Mouse (Mus musculus) lung, postnatal 25 days (tissue): ENCODE results near the gene Dcaf8.
A peak's percentile ranks its signal among the peaks of the same experiment; 100 is the strongest.
"Not testable (repeated sequence)": the region's sequence is repeated elsewhere in the genome, so short reads cannot be mapped to it uniquely, and the experiment has no call there.

ENCODE experiments used
- DNase-seq: peaks from one replicate; pipeline ENCODE4 v3.0.0; 2022; ENCODE audit warnings: low spot score

Gene Dcaf8

DNA sequence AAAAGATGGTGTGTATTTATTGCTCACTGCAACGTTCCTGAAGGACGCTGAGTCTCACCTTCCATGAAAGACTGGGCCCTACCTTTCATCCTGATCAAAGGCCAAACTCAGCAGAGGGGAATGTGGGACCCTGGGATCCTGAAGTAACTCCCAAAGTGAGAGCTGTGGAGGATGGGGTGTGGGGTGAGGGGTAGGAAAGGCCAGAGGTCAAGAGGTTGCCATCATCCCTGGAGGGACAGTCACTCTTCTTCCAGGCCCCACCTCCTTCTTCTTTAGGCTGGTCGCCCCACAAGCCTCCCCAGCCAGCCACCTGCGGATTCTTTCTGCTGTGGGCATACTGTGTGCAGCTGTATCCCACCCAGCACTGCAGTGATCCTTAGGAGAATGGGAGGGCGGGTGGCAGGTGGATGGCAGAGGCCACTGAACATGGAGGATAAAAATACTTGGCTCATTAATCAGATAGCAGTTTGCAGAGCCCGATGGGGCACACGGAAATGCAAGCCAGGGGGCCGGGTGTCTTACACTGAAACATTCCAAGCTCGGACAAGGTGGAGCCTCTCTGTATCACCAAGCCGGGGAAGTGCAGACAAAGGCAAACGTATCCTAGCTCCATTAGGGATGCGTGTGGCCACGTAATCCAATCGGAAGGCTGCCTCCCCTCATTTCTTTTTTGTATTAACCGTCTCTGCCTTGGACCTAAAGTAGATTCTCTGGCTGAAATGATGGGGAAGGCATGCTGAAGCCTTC is 70.5 kb downstream of the Dcaf8 start:
- no peak for DNase-seq

DNA sequence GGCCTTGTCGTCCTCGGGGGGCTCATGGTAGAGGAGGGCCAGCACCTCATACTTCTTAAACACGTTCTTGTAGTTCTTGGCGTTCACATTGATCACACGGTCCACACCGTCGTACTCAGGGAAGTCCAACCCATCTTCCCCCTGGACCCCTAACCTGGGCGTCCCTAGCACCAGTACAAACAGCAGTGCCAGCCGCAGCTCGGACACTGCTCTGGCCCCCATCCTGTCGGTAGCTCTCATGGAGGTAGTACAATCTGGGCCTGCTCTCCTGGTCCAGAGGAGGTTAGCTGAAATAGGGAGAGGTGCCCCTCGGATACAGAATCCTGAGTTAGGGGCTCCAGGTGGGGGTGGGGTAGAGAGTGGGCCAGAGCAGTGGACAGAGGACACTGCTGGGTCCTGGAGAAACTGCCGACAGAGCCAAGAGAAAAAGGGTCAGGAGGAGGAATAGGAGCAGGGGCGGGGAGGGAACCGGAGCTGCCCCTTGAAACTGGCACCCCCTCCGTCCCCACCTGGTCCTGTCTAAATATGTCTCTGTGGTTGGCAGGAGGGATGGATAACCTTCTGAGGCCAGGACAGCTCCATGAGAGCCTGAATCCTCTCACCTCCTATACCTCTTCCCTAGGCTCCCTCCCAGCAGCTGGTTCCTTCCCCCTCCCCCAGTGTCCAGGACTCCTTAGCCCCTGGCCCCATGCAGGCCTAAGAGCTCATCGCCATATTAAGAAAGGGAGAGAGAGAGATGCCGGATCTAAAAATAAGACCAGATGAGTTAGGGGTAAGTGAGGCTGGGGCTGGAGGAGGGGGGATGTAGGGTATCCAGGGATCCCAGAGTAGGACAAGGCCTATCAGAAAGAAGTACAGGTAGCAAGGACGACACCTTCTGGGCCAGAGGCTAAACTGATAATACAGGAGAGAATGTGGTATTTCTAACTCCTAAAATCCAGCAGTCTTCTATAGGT is 71.8 kb downstream of the Dcaf8 start, which contains the start of gene Casq1:
TSS of gene Casq1 (minus strand) at position 418 of the 956 bp plus-strand sequence.
- no peak for DNase-seq

DNA sequence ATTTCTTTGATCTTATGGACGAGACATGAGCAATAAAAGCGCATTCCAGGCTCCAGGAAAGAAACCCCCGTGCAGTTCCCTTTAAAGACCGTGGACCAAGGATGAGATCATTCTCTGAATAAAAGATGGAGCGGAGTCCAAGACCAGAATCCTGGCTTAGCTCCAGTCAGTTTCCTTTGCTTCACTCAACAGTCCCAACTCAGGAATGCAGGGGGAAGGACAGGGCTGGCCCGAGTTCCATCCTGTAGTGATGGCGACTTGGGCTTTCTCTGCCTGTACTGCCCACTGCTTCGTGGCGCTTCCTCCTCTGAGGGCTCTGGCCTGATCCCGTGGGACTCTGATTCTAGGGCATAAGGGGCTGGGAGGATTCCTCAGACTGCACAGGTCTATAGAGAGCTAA is 72.5 kb downstream of the Dcaf8 start:
- DNase-seq: peak; percentile 88

DNA sequence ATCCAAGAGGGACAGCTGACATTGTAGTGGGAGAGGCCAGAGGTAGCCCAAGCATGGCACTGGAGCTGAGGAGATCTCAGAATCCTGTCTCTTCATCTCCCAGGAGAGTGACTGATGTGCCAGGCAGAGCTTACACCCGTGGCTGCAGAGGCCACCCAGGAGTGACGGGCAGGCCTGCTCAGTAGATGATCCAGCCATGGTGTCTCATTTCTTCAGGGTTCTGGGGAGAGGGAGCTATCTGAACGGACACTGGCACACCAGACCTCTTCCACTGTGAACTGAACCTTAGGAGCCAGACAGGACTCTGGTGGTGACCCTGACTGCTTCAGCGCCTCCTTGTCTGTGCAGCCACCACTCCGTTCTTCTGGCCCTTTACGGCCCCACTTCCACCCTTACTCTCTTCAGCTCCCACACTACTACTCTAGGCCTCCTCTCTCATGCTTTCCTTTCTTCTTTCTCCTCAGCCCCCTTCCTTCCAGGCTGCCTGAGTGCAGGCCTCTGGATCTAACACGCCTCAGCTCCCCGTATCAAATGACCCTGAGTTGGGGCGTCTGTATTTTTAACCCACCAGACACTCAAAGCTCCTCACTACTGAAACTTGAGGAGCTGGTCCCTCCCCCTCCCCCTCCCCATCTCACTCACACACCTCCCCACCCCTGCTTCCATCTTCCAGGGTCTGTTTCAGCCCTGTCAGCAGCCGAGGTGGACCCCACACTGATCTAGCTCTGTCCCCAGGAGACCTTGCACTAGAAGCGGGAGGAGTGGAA is 73.6 kb downstream of the Dcaf8 start:
- DNase-seq: no peak

GRCm38 (mm10) chr1:172228209-172228608 is 80.3 kb downstream of the Dcaf8 start:
- DNase-seq: no peak

DNA sequence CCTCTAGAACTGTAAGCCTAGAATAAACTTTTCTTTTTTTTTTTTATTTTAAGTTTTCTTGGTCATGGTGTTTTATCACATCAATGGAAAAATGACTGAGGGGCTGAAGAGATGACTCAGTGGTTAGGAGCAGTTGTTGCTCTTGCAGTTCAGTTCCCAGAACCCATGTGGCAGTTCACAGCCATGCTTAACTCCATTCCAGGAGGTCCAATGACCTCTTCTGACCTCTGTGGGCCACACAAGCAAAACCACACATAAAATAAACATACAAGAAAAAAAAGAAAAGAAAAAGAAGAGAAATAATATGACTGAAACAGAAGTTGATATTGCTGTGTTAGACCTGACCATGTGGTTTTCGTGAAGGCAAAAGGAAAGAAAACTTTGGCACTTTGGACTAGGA is 81.3 kb downstream of the Dcaf8 start:
- no peak for DNase-seq

- DNase-seq: no peak
Observed at GRCm38 (mm10) chr1:172240945-172241708, 93.2 kb downstream of the Dcaf8 start.

DNA sequence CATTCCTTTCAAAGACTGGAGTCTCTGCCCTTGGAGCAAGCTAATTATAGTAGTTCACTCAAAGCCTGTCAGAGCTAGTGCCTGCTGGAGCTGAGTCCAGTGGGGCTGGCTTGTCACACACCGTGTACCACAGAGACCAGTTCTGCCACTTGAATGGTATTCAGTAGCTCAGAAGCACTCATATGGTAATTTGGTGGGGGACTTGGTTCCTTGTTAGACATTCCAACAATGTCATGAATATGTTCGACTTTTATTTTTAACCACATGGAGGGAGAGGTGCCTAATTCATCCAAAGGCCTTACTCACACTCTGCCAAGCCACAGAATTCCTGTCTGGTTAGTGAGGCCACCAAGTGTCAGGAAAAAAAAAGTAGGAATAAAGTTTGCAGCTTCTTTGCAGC is 94.5 kb downstream of the Dcaf8 start:
- peak; percentile 19 for DNase-seq

- peak; percentile 16 for DNase-seq
Observed at GRCm38 (mm10) chr1:172243547-172244205, 95.8 kb downstream of the Dcaf8 start.

GRCm38 (mm10) chr1:172244645-172245044 is 96.8 kb downstream of the Dcaf8 start:
- DNase-seq: not testable (repeated sequence)
